Mouse (Mus musculus): ENCODE measurements around the gene Gfral.
A peak's percentile ranks its signal among the peaks of the same experiment; 100 is the strongest.

Gfral gene

DNA sequence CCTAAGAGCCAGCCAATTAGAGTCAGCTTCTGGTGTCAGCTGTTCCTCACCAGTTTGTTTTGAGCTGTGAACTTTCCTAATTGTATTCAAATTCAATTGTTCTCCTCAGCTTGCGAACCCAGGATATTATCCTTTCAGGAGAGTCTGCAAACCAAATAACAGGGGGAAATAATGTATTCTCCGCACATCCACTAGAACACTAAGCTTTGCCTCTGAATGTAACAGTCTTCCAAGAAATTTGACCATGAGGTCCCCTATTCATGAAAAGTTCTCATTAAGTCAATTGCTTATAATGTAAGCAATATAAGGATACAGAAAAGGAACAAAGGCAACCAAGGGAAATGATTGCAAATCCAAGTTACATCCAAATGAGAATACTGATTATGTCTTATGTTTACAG, at the start of gene Gfral:
Gene Gfral (minus strand): TSS at position 101 of the 400 bp plus-strand sequence.
- no peak for DNase-seq (ENCODE audit: low spot score)

DNA sequence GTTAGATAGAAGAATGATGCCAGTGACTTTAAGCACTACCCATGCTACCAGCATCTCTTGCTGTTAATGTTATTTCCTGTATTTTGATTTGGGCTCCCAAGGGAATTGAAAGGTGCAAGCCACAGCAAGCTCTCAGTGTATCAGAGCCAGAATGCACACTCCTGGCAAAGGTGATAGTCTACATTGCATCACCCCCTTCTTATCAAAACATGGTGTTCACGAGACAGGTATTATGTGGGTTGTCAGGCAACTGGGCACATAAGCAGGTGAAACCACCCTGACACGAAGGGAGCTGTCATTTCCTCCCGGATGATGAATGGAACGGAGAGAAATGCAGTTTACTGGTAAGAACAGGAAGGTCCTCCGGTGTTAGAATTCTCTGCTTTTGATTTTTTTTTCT, 44.3 kb upstream of the Gfral start:
- no peak for DNase-seq (ENCODE audit: low spot score)

DNA sequence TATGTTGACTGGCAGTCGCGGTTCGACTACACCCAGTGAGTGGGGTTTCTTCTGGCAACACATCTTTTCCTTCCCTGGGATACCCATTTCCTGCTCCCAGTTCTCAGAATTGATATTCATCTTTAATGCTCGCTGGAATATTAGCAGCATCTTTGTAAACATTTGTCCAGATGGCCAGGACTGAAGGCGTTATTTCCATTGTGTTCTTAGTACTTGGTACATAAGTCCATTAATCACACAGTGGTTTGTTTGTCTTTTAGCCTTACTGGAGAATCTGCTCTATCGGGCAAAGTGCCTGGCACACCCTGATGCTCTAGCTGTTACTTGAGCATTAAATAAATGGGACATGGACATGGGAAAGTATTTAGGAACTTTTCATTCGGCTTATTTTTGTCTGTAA, 39.1 kb upstream of the Gfral start:
- no peak for DNase-seq (ENCODE audit: low spot score)

DNA sequence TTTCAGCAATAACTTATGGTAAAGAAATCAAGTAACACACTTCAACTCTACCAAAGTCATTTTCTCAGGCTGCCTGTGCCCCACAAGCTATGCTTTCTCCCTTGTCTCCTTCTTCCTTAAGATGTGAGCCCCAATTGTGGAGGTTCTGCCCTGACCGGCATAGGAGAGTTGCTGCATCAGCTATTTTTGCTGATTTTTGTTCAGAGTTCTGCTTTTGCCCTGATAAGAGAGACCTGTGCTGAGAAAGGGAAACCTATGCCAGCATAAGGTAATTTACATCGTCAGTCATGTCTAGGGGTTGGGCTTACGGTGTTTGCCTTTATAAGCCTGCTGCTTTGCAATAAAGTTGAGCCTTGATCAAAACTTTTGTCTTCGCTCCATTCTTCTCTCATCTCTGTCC, 38.7 kb upstream of the Gfral start:
- no peak for DNase-seq (ENCODE audit: low spot score)

DNA sequence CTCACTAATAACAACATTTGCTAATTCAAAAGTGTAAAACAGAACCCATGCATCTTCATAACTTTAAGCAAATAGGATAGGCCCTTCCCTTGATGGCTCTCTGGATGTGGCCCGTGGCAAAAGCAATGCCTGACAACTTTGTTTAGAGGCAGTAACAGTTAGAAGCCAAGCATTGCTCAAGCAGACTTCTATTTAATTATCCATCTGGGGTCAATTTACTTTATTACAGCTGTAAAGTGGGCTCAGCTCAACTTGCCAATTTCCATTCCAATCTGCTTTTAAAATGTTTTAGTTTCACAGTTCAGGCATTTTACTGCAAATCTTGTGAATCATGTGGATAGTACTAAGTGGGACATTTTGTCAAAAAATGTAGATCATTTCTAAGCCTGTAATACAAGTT, 28.9 kb upstream of the Gfral start:
- DNase-seq (ENCODE audit: low spot score): no peak

DNA sequence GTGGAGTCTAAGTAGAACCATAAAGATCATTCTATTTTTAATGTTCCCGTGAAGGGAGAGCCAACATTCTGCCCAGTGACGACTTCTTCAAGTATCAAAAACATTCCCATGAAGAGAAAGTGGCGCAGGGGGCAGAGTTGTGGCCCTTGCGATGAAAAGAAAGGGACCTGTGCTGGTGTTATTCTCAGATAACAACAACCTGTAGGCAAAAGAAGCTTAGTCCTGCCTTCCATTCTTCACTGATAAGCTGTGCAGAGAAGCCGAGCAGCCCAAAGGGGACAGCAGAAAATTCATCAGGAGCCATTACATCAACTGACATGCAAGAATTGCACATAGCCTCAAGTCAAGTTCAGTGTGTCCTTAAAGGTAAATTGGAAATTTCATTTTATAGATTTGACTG, 24.5 kb upstream of the Gfral start:
- DNase-seq (ENCODE audit: low spot score): no peak

DNA sequence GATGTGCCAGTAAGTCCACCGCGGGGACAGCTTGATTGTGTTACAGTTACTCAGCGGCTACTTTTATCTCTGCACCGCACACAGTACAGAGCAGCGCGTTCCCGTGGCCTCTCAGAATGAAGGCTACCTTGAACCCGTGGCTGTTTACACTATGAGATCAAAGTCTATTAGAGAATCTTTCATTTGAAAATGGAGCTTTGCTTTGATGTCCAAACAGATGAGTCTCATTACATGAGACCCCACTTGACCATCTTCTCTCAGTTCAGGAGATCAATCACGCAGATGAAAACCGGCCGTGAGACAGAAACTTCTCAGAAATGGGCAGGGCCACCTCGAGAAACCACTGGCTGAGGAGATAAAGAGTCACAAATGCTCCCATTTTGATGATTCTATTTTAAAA, 23.8 kb upstream of the Gfral start:
- no peak for DNase-seq (ENCODE audit: low spot score)

DNA sequence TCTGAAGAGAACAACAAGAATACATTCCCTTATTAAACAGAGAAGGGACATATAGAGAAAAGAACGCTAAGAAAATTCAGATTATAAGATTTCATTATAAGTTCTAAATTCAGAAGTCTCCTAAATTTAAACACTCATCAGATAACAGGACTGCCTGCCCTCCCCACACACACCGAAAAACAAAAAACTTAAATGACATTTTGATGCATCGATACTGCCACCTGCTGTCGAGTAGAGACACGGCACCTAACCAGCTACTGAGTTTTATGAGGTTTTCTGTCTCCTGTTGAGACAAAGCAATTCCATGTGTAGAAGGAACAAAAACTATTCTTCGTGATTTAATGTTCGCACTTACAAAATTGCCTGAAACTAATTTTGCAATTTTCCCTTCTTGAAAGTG, 23.2 kb upstream of the Gfral start:
- DNase-seq (ENCODE audit: low spot score): peak; percentile 56

DNA sequence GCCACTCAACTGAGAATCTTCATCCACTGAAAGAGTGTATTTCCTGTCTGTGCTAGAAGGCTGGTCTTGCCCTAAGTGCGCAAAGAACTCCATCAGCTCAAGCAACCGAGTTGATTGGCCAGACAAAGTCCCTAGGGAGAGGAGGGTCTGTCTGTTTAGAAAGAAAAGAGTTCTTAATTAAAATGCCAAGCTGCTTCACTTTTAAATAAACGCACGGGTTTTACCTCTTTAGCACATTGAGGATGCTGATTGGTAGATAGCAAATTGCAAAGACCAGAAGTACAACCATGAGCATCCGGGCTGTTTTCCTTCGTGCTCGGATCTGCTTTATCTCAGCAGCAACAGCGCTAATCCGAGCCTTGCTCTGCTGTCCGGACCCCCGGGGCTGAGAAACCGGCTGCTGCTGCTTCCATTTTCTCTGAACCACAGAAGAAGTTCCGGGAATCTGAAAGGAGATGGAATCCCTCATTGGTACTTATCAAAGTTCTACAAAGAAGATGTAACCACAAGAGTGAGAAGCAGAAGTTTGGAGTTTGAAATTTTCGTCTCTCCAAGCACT, 22.6 kb upstream of the Gfral start:
- peak; percentile 6 for DNase-seq (ENCODE audit: low spot score)

DNA sequence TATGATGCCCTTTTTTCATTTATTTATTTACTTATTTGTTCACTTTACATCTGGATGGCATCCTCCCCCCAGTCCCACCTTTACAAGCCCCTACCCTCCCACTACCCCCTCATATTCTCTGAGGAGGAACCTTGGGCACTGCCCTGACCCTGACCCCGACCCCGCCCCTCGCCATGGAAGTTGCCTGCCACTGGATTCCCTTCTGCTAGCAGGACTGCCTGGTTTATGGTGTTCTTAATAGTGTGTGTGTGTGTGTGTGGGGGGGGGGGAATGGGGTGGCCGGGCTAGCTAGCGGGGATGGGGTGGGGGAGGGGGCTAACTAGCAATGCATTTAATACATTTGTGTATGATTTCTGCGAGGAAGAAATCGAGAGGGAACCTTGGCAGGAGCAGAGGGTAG, 21.4 kb upstream of the Gfral start:
- no peak for DNase-seq (ENCODE audit: low spot score)

DNA sequence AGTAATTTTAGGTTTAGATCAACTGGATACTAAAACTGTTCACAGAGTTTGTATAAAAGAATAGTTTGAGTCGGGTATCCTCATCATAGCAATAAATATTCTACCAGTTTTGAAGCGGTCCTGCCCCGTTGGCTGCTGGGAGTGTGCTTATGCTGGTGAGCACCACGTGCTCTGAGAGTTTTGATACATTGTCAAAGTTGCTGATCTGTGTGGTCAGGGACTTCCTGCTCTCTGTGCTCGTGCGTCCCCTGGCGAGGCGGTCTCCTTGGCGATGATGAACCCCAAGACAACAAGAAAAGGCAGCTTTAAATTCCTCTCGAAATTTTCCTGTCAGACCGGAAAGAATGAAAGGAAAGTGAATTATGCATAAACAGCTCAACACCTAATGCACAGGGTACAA, 16.9 kb upstream of the Gfral start:
- DNase-seq (ENCODE audit: low spot score): no peak

DNA sequence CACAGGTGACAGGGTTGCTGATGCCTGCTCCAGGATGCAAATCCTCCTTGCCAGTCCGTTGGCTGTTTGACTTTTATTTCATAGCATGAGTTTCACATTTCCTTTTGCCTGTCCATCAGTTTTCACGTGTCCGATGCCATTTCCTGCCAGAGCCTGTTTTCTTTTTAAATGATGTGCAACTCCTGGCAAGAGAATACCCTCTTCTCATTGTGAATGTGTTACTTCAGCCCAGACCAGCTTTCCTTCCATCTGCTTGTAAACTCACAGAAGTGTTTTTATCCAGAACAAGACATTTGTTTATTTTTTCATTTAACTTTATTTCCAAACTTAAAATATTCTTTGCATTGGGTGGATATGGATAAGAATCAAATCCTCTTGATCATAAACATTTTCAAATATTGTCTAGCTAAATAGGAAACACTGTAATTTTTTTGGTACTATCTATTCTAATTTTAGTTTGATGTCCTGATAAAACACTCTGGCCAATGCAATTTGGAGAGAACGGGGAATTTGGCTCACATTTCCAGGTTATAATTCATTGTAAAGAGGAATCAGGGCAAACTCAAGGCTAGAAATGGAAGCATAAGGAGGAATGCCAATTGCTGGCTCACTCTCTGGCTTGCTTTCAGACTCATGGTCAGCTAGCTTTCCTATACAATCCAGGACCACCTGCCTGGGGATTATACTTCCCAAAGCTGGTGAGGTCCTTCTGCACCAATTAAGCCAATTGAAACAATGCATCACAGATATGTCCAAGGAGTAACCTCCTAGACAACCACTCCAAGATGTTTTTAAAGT, 3.9 kb upstream of the Gfral start:
- DNase-seq (ENCODE audit: low spot score): no peak

DNA sequence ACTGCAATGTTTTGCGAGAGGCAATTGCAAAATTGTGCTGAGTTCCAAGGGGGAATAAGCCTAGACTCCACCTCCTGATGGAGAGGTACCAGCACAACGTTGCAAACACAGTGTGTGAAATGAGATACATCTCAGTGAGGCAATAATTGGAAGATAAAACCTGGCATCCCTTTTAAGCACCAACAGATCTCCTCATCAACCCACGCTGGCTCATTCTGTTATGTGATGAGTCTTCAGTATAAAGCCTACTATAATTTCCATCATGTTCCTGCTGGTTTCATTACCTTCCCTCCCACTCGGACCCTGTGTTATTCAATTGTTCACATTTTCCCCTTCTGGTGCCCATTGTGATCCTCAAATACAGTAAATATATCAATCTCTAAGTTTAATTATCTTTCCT, 1.2 kb upstream of the Gfral start:
- DNase-seq (ENCODE audit: low spot score): no peak

DNA sequence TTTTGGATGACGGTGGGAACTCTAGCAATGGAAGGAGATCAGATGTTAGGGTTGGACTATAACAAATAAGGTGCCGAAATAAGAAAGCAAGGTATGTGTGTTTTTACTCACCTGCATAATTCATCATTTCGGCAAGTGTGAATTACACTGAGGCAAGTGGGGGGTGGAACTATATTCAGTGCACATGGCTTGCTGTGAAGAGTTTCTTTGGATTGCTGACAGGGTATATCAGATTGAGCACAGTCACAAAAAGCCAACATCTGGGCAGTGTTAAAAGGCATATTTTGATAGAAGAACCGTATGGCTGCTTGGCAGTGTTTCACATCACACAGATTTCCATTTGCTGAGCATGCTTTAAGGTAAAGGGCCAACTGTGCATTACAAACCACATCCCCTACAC, 16.5 kb downstream of the Gfral start:
- no peak for DNase-seq (ENCODE audit: low spot score)

DNA sequence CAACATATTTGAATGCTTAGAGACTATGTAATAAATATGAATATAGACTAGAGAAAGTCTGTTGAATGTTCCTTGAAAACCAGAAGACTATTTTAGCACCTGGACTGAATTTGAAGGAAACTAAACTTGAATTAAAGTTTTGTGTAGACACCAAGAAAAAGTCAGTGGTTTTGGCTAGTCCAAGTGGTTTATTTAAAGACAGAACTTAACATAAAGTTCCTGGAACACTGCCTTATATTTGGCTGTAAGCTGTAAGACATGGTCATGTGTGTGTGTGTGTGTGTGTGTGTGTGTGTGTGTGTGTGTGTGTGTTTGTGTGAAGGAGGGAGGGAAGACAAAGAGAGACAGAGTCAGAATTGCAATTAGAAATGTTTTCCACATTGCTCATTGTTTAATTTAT, 34.2 kb downstream of the Gfral start:
- DNase-seq (ENCODE audit: low spot score): no peak

DNA sequence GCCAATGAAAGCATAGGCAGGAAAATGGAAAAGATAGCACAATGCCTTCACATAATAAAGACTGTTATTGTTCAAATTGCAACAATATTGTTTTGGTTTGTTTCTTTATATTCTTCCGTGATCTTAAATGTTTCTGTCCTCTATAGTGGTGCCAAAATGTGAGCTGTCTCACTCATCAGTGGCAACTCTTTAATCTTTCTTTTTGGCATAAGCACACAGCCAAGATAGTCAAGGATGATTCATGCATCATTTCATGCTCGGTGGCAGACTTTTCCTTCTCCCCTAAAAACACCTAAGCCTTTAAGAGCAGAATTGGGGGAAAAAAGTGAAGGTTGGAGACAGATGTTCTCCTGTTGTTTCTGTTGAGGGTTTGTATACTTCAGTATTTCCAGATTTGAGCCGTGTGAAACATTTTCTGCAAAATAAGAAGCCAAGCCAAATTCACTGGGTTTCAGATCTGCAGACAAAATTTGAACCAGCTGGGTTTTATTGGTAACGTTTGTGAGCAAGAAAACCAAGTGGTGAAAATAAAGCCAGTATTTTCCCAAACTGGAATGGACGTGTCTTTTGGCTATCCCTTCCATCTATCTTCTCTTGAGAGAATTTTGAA, 40.7 kb downstream of the Gfral start:
- no peak for DNase-seq (ENCODE audit: low spot score)

DNA sequence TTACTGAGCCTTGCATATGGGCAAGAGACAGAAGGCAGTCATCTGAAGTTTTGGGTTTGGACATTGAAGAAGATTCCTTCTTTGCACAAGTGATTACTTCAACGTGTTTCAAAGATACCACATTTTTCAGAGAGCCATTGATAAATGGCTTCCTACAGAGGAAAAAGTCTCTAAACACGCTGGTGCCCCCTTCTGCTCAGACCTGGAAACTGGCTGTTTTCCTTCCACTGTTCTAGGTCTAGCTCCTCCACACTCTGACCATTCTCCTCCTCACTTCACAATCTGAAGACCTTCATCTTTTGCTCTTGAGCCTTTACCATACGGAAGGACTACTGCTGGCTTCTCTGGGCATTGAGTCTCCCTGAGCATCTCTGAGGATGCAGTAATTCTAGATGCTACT, 45.1 kb downstream of the Gfral start:
- DNase-seq (ENCODE audit: low spot score): no peak

DNA sequence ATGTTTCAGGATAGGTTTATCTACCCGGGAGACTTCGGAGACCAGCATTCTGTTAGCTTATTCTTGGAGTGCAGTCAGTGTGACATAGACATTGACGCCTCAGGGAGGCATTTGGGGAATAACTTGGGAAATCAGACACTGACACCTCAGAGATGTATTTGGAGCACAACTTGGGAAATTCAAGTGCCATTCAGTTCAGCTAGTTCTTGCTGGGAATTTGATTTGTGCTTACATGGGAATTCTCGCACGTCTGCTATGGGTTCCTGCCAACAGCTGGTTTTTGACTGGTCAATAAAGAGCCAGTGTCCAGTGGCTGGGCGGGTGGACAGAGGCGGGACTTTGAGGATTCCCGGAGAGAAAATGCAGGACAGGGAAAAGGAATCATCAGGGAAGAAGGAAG, 51.0 kb downstream of the Gfral start:
- DNase-seq (ENCODE audit: low spot score): no peak

DNA sequence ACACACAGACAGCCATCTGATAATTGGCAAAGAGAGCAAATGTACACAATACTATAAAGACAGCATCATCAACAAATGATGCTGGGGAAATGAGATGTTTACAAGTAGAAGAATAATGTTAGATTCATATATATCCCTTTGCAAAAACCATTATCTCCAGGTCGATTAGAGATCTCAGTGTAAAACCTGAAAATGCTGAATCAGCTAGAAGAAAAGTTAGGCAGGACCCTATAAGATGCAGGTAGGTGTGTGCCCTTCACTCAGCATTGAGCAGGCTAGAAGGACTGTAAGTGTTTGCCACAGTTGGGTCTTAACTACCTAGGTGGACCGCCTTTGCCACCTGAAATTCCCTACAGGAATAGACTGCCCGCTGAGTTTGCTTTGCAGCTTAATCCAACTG, 67.9 kb downstream of the Gfral start:
- no peak for DNase-seq (ENCODE audit: low spot score)

DNA sequence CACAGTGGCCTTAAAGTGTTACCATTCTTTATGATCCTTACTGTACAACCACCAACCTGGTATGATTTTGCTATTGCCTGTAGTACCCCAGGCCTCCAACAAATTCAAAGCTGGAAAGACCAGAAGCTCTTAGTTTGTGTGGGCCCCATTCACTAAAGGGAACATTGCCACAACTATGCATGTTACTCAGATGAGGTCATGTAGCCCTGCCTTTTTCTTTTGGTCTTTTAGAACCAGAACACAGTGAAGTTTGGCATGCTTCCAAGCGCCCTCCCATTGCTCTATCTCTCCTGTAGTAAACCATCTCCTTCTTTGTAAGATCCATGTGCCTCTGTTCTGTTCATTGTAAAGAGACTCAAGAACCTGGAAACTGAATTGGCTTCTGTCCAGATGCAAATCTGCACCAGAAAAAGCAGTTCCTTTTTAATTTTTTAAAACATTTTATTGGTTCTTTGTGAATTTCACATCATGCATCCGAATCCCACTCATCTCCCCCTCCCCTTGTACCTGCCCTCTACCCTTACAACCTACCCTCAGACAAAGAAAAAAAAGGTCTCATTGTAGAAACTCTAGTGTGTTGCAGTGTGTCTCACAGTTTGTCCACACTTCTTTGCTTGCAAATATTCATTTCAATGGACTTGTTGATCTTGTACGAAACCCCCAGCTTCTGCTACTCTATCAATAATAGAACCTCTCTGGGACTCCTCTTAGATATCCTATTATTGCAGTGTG, 74.9 kb downstream of the Gfral start:
- DNase-seq (ENCODE audit: low spot score): peak; percentile 27

DNA sequence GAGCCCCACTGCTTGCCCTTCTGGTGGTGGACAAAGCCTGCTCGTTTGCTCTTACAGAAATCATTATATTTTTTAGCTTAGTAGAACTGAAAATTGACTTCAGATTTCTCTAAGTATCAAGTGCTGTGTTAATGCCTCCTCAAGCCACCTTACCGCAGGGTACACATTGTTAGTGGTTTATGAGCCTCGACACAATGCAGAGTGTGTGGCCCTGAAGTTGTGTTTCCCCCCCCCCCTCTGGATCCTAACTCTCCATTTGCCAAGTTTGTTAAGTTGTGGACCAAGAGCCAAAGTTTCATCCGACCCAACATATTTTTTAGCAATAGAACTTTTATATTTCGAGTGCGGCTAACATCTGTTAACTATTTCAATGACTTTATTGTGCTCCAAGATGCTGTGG, 79.4 kb downstream of the Gfral start:
- DNase-seq (ENCODE audit: low spot score): no peak

DNA sequence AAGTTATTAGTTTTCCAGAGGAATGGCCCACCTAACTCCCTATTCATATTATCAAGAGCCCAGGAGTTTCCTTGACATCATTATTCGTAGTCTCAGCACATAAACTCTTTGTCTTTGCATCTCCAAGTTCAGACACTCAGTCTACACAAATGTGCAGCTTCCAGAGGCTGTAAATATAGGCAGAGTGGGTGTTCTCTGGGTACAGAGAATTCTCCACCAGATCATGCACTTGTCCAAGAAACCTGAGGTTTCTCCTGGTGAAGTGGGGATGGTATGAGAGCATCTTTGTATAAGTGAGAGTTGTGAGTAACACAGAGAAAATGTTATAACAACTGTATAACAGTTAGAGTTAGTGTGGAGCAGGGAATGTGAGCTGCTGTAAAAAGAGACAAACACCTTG, 84.1 kb downstream of the Gfral start:
- no peak for DNase-seq (ENCODE audit: low spot score)

DNA sequence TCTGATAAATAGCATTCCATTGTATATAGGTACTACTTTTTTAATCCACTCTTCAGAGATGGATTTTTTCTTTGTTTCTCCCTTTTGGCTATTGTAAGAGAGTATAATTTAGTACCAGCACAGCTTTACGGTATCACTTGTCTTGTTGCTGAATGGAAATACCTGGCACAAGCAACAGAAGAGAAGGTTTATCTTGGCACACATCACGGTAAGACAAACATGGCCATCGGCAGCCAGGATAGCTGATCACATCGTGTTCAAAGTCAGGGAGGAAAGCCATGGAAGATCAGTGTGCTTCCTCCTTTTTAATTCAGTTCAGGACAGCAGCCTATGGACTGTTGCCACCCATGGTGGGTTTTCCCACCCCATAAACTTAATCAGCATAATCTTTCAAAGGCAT, 89.2 kb downstream of the Gfral start:
- DNase-seq (ENCODE audit: low spot score): no peak
